Mouse (Mus musculus) adrenal gland, postnatal 25 days (tissue): ENCODE measurements around the gene Fancd2. TPM values are rescaled to one million over a fixed set of nuclear protein-coding genes. Genes with fewer than 3 reads are reported as not detected.

Experiments used
- DNase-seq: peaks from one replicate; pipeline ENCODE4 v3.0.0; 2021; ENCODE audit warnings: mixed read lengths
- long read RNA-seq: library from polyadenylated mRNA; stranded (forward); transcript quantifications from one replicate; pipeline ENCODE4 v2.0.0, GENCODE M21; 2021
- total RNA-seq: library from RNA; stranded (reverse); gene quantifications from 2 replicates; pipeline ENCODE4 v1.2.3, GENCODE M21; 2021

Gene Fancd2
- 2.0 and 3.0 TPM in 2 replicates for total RNA-seq
- long read RNA-seq, partial matches to known transcripts = 0 of 2 reads
- long read RNA-seq, other reads (novel, unspliced or antisense) = 2 of 2 reads

GRCm38 (mm10) chr6:113530932-113531839, at the start of gene Fancd2, which contains the start of gene Emc3:
Fancd2 (plus strand) TSS chr6:113531682.
Emc3 (minus strand) TSS chr6:113531652.
- peak; percentile 92 for DNase-seq

GRCm38 (mm10) chr6:113482477-113483099, 48.9 kb upstream of the Fancd2 start:
- peak; percentile 44 for DNase-seq

- DNase-seq = peak; percentile 93
Measured at GRCm38 (mm10) chr6:113483100-113483615, 48.3 kb upstream of the Fancd2 start, which contains the start of gene Creld1. Creld1 (plus strand) TSS chr6:113483297.

DNA sequence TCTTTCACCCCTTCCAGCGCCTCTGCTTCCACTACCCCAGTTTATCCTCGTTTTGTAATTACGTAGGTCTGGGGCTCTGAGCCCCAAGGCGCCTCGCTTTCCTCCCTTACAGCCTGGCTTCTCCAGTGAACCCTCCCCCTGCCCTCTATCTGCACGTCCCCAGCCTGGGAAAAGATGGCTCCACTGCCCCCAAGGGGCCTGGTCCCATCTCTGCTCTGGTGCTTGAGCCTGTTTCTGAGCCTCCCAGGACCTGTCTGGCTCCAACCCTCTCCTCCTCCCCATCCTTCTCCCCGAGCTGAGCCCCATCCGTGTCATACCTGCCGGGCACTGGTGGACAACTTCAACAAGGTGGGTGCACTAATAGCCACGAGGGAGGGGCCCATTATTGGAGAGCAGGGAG, 47.8 kb upstream of the Fancd2 start:
- DNase-seq = no peak

DNA sequence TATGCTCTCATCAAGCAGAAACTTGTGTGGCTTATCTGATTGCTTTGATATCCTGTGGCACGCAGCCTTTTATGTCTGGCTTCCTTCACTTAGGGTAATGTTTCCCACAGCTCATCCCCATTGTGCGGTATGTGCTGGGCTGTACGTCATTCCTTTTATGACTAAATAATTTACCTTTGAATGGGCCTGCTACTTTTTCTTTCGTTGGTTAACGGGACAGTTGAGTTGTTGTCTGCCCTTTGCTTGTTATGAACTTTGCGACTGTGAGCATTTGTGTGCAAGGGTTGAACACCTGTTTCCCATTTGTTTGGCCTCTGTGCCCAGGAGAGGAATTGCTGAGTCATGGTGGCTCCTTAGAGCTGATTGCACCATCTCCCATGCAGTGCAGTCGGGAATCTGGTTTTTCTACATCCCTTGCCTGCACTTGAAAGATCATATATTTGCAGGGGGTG, 44.3 kb upstream of the Fancd2 start:
- DNase-seq = no peak

DNA sequence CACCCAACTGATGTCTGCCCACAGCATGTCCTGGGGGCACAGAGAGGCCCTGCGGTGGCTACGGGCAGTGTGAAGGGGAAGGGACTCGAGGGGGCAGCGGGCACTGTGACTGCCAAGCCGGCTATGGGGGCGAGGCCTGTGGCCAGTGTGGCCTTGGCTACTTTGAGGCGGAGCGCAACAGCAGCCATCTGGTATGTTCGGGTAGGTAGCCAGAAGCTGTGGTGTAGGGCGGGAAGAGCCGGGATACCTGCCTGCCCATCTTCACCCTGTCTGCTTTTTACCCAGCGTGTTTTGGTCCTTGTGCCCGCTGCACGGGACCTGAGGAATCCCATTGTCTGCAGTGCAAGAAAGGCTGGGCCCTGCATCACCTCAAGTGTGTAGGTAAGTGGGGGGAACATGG, 42.1 kb upstream of the Fancd2 start:
- DNase-seq = no peak

DNA sequence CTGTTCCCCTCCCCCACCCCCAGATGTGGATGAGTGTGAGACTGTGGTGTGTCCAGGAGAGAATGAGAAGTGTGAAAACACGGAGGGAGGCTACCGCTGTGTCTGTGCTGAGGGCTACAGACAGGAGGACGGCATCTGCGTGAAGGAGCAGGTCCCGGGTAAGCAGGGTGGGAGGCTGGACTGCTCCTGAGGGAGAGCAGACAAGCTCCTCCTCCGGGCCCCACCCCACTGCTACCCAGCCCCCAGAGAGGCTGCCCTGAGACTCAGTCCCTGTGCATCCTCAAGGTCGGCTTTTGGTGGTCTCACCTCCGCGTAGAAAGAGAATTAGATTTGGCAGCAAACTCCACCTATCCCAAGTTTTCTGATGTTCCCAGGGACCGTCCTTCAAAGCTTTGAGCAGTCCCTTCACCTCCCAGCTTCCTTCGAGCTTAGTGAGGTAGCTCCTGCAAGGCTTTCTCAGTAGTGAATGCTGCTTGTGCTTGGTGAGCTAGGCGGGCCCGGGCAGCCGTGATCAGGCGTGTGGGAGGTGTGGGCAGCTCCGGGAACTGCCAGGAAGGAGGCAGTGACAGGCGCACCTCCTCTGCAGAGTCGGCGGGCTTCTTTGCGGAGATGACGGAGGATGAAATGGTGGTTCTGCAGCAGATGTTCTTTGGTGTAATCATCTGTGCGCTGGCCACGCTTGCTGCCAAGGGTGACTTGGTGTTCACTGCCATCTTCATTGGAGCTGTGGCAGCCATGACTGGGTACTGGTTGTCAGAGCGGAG, 39.2 kb upstream of the Fancd2 start:
- DNase-seq = no peak

- DNase-seq = peak; percentile 79
Measured at GRCm38 (mm10) chr6:113494258-113494788, 37.2 kb upstream of the Fancd2 start.

DNA sequence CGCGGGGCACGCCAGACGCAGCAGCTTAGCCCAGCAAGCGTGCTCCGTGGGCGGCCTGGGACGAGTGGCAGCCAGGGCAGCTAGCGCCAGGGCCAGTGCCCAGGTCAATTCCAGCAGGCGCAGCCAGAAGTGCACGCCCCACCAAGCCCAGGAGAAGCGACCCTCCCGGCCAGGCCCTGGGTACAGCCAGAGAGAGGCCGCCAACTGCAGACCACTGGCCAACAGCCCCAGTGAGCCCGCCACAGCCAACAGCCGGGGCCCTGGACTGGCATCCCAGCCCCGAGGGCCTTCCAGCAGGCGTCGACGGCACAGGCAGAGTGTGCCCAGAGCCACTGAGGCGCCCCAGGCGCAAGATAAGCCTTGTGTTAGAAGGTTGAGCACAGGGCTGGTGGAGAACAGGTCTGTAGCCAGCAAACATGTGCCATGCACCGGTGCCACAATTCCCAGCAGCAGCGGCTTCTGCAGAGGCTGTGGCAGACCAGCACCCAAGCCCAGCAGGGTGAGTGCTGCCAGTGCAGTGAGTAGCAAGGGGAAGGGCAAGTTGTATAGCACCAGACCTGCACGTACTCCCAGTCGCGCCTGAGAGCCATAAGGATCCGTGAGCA, 36.3 kb upstream of the Fancd2 start:
- no peak for DNase-seq

- no peak for DNase-seq
Measured at GRCm38 (mm10) chr6:113499346-113499745, 32.1 kb upstream of the Fancd2 start.

DNA sequence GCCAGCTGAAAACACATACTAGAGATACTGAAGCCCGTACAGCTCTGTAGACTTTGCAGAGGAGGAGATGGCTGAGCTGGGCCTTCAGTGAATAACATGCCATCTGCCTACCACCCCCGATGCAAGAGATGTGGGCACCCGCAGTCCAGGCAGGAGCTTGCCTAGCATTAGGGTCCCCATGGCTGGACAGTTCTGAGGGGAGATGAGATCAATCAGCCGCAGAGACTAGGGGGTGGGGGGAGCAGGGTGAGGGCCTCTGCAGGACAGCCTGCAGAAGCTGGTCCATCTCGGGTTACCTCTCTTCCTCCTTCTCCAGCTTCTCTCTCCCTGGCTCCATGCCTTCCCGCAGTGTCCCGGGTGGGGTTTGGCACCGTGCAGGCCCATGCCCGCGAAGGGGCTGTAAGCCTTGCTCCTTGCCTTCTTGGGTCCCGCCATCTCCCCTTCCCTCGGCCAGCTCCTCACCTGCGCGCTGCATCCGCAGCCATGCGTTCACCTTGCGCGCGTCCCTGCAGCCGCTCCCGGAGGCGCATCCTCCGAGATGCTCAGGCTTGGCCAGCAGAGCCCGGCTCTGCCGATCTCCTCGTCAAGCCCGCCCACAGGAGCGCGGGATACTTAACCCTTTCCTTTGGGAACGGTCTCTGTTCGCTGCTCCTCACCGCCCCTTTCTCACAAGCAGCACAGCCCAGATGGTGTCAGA, 29.9 kb upstream of the Fancd2 start, which contains the start of gene Prrt3:
Gene Prrt3, minus strand, starts transcription at position 544 of the 697 bp plus-strand sequence.
- DNase-seq = no peak

- DNase-seq = no peak
Measured at GRCm38 (mm10) chr6:113502801-113503200, 28.7 kb upstream of the Fancd2 start.

GRCm38 (mm10) chr6:113505689-113506088, 25.8 kb upstream of the Fancd2 start:
- no peak for DNase-seq

GRCm38 (mm10) chr6:113507130-113507529, 24.4 kb upstream of the Fancd2 start:
- DNase-seq = no peak

- no peak for DNase-seq
Measured at GRCm38 (mm10) chr6:113508272-113508946, 23.1 kb upstream of the Fancd2 start.

- no peak for DNase-seq
Measured at GRCm38 (mm10) chr6:113508947-113509280, 22.6 kb upstream of the Fancd2 start.

GRCm38 (mm10) chr6:113513944-113514343, 17.5 kb upstream of the Fancd2 start:
- DNase-seq = no peak

- no peak for DNase-seq
Measured at GRCm38 (mm10) chr6:113514600-113514999, 16.9 kb upstream of the Fancd2 start.

DNA sequence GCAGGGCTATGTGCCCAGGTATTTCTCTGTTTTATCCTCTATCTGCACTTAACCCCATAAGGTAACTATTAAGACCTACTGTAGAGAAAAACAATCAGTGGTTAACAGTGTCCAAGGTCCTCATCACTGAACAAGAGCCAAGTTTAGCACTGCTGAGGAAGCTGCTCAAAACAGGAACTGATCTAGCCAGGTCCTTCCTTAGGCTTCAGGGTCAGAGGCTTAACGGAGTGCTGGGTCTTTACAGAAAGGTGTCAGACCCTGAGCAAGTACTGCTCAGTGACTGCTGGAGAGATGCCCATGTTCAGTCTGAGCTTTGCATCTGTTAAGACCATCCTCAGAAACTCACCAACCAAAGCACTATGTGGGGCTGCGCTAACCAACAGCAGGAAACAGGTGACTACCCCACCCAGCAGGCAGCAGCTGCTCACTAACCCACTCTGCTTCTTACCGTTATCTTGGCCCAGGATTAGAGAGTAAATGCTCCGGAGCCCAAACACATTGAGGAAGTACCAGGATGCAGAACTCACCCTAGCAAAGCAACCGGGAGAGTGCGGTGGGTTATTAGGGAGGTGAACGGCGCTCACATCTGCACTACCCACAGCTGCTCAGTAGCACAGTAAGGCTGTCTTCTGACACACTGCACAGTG, 13.9 kb upstream of the Fancd2 start:
- no peak for DNase-seq

DNA sequence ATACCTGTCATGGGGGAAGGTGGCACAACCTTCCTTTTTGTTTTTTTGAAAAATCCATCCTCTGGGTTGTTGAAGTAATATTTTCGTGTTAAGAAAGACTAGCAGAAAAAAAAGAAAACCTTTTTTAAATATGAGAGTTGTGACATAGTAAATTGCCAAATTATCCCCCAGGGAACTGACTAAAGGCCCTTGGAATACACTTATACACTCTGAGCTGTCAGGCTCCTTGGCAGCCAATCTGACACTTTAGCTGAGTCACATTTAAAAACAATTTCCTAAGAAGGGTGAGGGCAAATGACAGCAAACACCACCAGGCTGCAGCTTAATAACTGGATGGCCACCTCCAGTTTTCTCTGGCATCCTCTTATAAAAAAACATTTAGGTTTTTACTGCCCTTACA, 9.2 kb upstream of the Fancd2 start:
- no peak for DNase-seq
